Mouse (Mus musculus): ENCODE measurements around the gene Klk13.

DNA sequence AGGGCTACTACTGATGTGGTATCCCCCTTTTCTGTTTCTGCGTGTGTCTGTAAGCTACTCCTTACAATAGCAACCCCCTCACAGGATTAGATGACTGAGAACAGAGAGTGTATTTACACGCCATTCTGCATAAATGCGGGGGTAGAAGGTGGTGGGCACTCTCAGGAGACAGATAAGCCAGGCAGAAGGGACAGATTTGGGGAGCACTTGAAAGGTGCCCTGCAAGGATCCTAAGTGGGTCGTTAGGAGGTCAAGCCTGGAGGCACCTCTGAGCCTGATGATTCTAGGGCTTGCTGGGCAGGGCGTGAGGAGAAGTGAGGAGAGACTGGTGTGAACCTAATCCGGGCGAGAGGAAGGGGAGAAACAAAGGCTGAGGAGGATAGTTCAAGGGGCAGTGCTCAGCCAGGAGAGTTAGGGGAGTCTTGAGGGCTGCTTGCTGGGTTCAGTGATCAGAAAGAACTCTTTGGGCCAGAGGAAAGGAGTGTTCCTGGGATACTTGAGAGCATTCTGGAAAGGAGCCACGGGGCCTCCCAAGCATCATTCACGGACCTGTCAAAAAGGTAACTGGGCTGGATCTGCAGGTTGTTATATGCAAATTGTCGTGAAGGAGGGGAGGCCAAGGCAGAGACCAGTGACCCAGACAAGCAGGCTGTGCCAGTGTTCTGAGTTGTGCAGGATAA is 39.6 kb upstream of the Klk13 start:
- TF ChIP-seq POLR2A (IDR thresholded peaks at IDR 0.05; ENCODE audit: borderline replicate concordance, insufficient read depth, low read length) (no peak), CTCF (IDR thresholded peaks at IDR 0.05; ENCODE audit: borderline replicate concordance, insufficient read depth, low read depth, low read length) (no peak)
